ENCODE assay signal across 8 mouse cellular contexts in genomic region chr2:162867516-162868029, GRCm38 (mm10).
DNase-seq lines count a peak whose midpoint lies in the region; ATAC-seq and TF ChIP-seq lines count a peak whose summit lies in the region.

No protein-coding gene starts in this region.

- peaks cover 16% of the 10 kb centered on the region for H3K4me1 ChIP-seq in forebrain, embryonic 13.5 days
- peaks cover 10% of the 10 kb centered on the region for H3K4me1 ChIP-seq in limb, embryonic 13.5 days
- H3K4me1 ChIP-seq in stomach, embryonic 15.5 days = no peaks in the 10 kb centered on the region
- H3K4me1 ChIP-seq in thymus, adult 2 months (replicated peaks; ENCODE audit: control insufficient read depth, insufficient read depth, low read length) = no peaks in the 10 kb centered on the region

- H3K9me3 ChIP-seq in forebrain, embryonic 13.5 days (replicated peaks) = no peaks in the 10 kb centered on the region
- no peaks in the 10 kb centered on the region for H3K9me3 ChIP-seq in limb, embryonic 13.5 days
- H3K9me3 ChIP-seq in stomach, embryonic 15.5 days = no peaks in the 10 kb centered on the region

- H3K27me3 ChIP-seq in forebrain, embryonic 13.5 days = peaks cover 21% of the 10 kb centered on the region
- peaks cover 28% of the 10 kb centered on the region for H3K27me3 ChIP-seq in limb, embryonic 13.5 days
- H3K27me3 ChIP-seq in stomach, embryonic 15.5 days (replicated peaks) = no peaks in the 10 kb centered on the region
- no peaks in the 10 kb centered on the region; the same call in 1 of the 2 replicates for H3K27me3 ChIP-seq in thymus, adult 2 months (ENCODE audit: control insufficient read depth, insufficient read depth, low read length)

- no peaks in the 10 kb centered on the region for H3K36me3 ChIP-seq in forebrain, embryonic 13.5 days (ENCODE audit: poor library complexity, severe bottlenecking)
- no peaks in the 10 kb centered on the region for H3K36me3 ChIP-seq in limb, embryonic 13.5 days
- no peaks in the 10 kb centered on the region for H3K36me3 ChIP-seq in stomach, embryonic 15.5 days
- no peaks in the 10 kb centered on the region for H3K36me3 ChIP-seq in thymus, adult 2 months (ENCODE audit: control insufficient read depth, insufficient read depth, low read length)

- intact Hi-C loops in left cerebral cortex, adult 2 months (cut with DNase I) = no loop called here
- intact Hi-C loops in left cerebral cortex, postnatal 36 days (cut with DNase I) = no loop called here

- peak overlapping the region; percentile 61 for H3K4me2 ChIP-seq in forebrain, embryonic 13.5 days
- peak overlapping the region; percentile 64 for H3K4me2 ChIP-seq in limb, embryonic 13.5 days (replicated peaks)
- H3K4me2 ChIP-seq in stomach, embryonic 15.5 days = peak overlapping the region; percentile 56

- H3K27ac ChIP-seq in left cerebral cortex, adult 2 months = no peak overlapping the region
- H3K27ac ChIP-seq in forebrain, embryonic 13.5 days = no peak overlapping the region
- no peak overlapping the region for H3K27ac ChIP-seq in limb, embryonic 13.5 days
- no peak overlapping the region for H3K27ac ChIP-seq in stomach, embryonic 15.5 days
- H3K27ac ChIP-seq in thymus, adult 2 months (ENCODE audit: control insufficient read depth, insufficient read depth, low read length) = no peak overlapping the region

- no peak for TF ChIP-seq POLR2A in thymus, adult 2 months (IDR thresholded peaks at IDR 0.05; ENCODE audit: control insufficient read depth, extremely low read depth, insufficient read depth, low read length, poor library complexity)

- no peak for ATAC-seq in forebrain, embryonic 13.5 days
- no peak for ATAC-seq in limb, embryonic 13.5 days (ENCODE audit: low FRiP score, low read depth)
- ATAC-seq in stomach, embryonic 15.5 days (ENCODE audit: insufficient read depth, low FRiP score, low read depth) = no peak

- peak overlapping the region; percentile 14; the same call in 1 of the 2 replicates for H3K4me3 ChIP-seq in left cerebral cortex, adult 2 months
- H3K4me3 ChIP-seq in forebrain, embryonic 13.5 days = peak overlapping the region; percentile 31
- peak overlapping the region; percentile 35 for H3K4me3 ChIP-seq in limb, embryonic 13.5 days
- peak overlapping the region; percentile 21 for H3K4me3 ChIP-seq in stomach, embryonic 15.5 days (replicated peaks)
- H3K4me3 ChIP-seq in thymus, adult 2 months (ENCODE audit: control insufficient read depth, insufficient read depth, low read length) = no peak overlapping the region

- TF ChIP-seq CTCF in left cerebral cortex, adult 2 months (IDR thresholded peaks at IDR 0.05) = no peak
- no peak for TF ChIP-seq CTCF in thymus, adult 2 months (IDR thresholded peaks at IDR 0.05; ENCODE audit: borderline replicate concordance, control insufficient read depth, extremely low read depth, insufficient read depth, low read length, poor library complexity)

- DNase-seq in left cerebral cortex, adult 2 months (ENCODE audit: extremely low spot score in 1 of 2, low spot score in 2 of 2) = no peak
- no peak for DNase-seq in left cerebral cortex, postnatal 36 days (ENCODE audit: low spot score in 2 of 2)
- DNase-seq in right cerebral cortex, postnatal 25 days = no peak
- DNase-seq in testis, postnatal 14 days (ENCODE audit: low spot score) = no peak
- DNase-seq in thymus, adult 2 months = no peak

- H3K9ac ChIP-seq in forebrain, embryonic 13.5 days = no peak overlapping the region
- 0 out of 2 replicates have a peak overlapping the region, but pooled peaks have one; percentile 39 for H3K9ac ChIP-seq in limb, embryonic 13.5 days
- H3K9ac ChIP-seq in stomach, embryonic 15.5 days = no peak overlapping the region

- WGBS in forebrain, embryonic 13.5 days = 2% methylated on average over 15 of the region's 15 CpGs
- 7% methylated on average over 15 of the region's 15 CpGs for WGBS in limb, embryonic 13.5 days
- 5% methylated on average over 15 of the region's 15 CpGs for WGBS in stomach, embryonic 15.5 days
- 13% methylated on average over 15 of the region's 15 CpGs for WGBS in thymus, adult 2 months
